Mouse (Mus musculus) thymus, adult 2 months (tissue): Measurements from ENCODE around the gene C1s2.

Experiments used
- CTCF ChIP-seq: fragments of 200-500 bp; IDR thresholded peaks from 2 replicates; pipeline ENCODE4 v1.5.1; 2012; ENCODE audit warnings: mild to moderate bottlenecking, control low read depth, low read length, moderate library complexity, borderline replicate concordance; ENCODE audit not compliant: control insufficient read depth, poor library complexity, insufficient read depth; ENCODE audit errors: extremely low read depth
- POLR2A ChIP-seq: fragments of 200-500 bp; IDR thresholded peaks from 2 replicates; pipeline ENCODE4 v1.6.1; 2012; ENCODE audit warnings: mild to moderate bottlenecking, low read length, control low read depth, moderate library complexity; ENCODE audit not compliant: control insufficient read depth, poor library complexity, insufficient read depth; ENCODE audit errors: extremely low read depth

GRCm38 (mm10) chr6:124674591-124674990 is 38.7 kb upstream of the C1s2 start:
- TF ChIP-seq POLR2A (no peak), CTCF (no peak)
